Mouse (Mus musculus) small intestine, adult 2 months (tissue): ENCODE measurements around the gene Hpse2. TPM values are rescaled to one million over a fixed set of nuclear protein-coding genes. Genes with fewer than 3 reads are reported as not detected.
"Not testable (repeated sequence)": the region's sequence is repeated elsewhere in the genome, so short reads cannot be mapped to it uniquely, and the experiment has no call there.

ENCODE experiments used
- H3K27ac ChIP-seq: fragments of 200-500 bp; 2 replicates; pipeline ENCODE4 v1.5.1; 2012; ENCODE audit warnings: low read depth, low read length, control low read depth, inconsistent platforms; ENCODE audit not compliant: insufficient read depth
- H3K27me3 ChIP-seq: fragments of 200-500 bp; 2 replicates; pipeline ENCODE4 v1.6.1; 2012; ENCODE audit warnings: mild to moderate bottlenecking, moderate library complexity, low read length, inconsistent platforms; ENCODE audit not compliant: control insufficient read depth, insufficient read depth
- H3K36me3 ChIP-seq: fragments of 200-500 bp; 2 replicates; pipeline ENCODE4 v1.6.1; 2012; ENCODE audit warnings: mild to moderate bottlenecking, low read length, control low read depth, inconsistent platforms; ENCODE audit not compliant: control insufficient read depth, insufficient read depth
- H3K4me1 ChIP-seq: fragments of 200-500 bp; 2 replicates; pipeline ENCODE4 v1.6.1; 2012; ENCODE audit warnings: low read length, inconsistent platforms, mixed read lengths; ENCODE audit not compliant: control insufficient read depth, insufficient read depth, insufficient read length
- H3K4me3 ChIP-seq: fragments of 200-500 bp; 2 replicates; pipeline ENCODE4 v1.5.1; 2012; ENCODE audit warnings: low read depth, mild to moderate bottlenecking, control low read depth, inconsistent platforms, low read length, moderate library complexity
- CTCF ChIP-seq: fragments of 200-500 bp; IDR thresholded peaks from 2 replicates; pipeline ENCODE4 v1.5.1; 2012; ENCODE audit warnings: low read depth, mild to moderate bottlenecking, control low read depth, inconsistent platforms, low read length, moderate library complexity, mixed read lengths; ENCODE audit not compliant: insufficient replicate concordance, insufficient read length; ENCODE audit errors: extremely low read depth
- POLR2A ChIP-seq: fragments of 200-500 bp; IDR thresholded peaks from 2 replicates; pipeline ENCODE4 v1.6.1; 2012; ENCODE audit warnings: low read depth, mild to moderate bottlenecking, control low read depth, inconsistent platforms, low read length, moderate library complexity
- WGBS: fragments of 180-500 bp; shearing (Covaris S2); methylation state at CpG from one replicate; pipeline ENCODE4 v1.1.7; 2018; 5-methylcytosine and 5-hydroxymethylcytosine counted together
- polyA plus RNA-seq: library from polyadenylated mRNA; depleted of rRNA; stranded (reverse); fragments of >200 nt; gene quantifications from 2 replicates; pipeline ENCODE4 v1.2.3, GENCODE M21; 2012

The Hpse2 gene
- polyA plus RNA-seq, 1 experiment = 1.1 TPM

DNA sequence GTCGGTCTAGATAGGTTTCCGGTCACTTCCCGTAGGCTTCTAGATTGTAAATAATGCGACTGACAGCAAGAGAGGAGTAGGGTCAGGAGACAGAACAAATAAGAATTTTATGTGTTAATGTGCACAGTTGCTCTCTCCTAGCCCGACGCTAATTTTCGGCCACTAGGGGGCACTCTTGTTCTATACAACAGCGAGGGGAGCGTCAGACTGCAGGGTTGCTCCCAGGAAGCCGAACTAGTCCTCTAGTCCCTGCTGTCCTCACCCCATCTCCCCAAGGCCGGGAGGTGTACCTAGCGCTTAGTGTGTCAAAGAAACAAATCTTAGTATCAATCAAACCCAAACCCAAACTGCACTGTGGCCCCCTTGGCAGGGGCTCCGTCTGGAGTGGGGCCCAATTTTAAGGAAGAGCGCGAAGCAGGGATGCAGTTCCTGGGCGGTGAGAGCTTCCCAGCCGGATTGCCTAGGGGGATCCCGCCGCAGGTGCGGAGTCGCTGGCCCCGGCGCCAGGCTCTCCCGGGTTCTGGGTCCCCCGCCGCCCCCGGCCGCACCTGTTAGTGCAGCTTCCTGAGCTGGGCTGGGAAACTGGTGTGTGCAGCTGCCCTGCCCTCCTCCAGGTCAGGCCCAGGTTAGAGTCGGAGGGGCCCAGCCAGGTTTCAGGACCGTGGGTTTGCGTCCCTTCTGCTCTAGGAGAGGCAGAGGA, 593.1 kb downstream of the Hpse2 start:
- Histone ChIP-seq H3K4me3 (peak overlapping the region; percentile 7), H3K4me1 (no peaks in the 10 kb centered on the region; the same call in 1 of the 2 replicates), H3K36me3 (no peaks in the 10 kb centered on the region), H3K27ac (no peak overlapping the region), H3K27me3 (0 out of 2 replicates have a peak, but pooled peaks cover 5% of the 10 kb centered on the region)
- 3% methylated on average over 31 of the region's 31 CpGs for WGBS
- no peak for TF ChIP-seq POLR2A
- TF ChIP-seq CTCF = peak; percentile 87; the same call in 1 of the 2 replicates

DNA sequence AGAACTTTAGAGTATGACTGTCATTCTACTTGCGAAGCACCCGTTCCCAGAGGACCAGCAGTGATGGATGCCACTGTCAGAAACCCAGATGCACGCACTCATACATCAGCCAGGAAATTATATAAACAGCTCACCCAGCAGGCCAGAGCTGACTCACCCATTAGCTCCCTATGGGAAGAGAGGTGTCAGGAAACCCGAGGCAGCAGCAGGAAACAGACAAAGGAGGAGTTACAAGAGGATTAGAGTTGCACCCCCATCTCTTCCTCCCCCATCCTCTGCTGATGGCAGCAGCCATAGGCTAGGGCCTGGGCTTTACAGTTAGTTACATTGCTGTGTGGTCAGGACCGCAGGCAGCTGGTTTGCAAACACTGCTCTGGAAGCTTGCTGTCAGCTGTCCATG, 599.8 kb downstream of the Hpse2 start:
- Histone ChIP-seq H3K4me1 (no peaks in the 10 kb centered on the region), H3K27me3 (no peaks in the 10 kb centered on the region), H3K36me3 (no peaks in the 10 kb centered on the region), H3K4me3 (no peak overlapping the region), H3K27ac (no peak overlapping the region)
- TF ChIP-seq POLR2A = no peak
- no peak for TF ChIP-seq CTCF
- WGBS = 52% methylated on average over 5 of the region's 5 CpGs

- Histone ChIP-seq H3K27ac (no peak overlapping the region), H3K36me3 (no peaks in the 10 kb centered on the region), H3K4me1 (no peaks in the 10 kb centered on the region), H3K27me3 (no peaks in the 10 kb centered on the region), H3K4me3 (no peak overlapping the region)
- WGBS = 59% methylated on average over 8 of the region's 8 CpGs
- TF ChIP-seq POLR2A = no peak
- no peak for TF ChIP-seq CTCF
These were observed 602.5 kb downstream of the Hpse2 start for GRCm38 (mm10) chr19:42785562-42786220.

DNA sequence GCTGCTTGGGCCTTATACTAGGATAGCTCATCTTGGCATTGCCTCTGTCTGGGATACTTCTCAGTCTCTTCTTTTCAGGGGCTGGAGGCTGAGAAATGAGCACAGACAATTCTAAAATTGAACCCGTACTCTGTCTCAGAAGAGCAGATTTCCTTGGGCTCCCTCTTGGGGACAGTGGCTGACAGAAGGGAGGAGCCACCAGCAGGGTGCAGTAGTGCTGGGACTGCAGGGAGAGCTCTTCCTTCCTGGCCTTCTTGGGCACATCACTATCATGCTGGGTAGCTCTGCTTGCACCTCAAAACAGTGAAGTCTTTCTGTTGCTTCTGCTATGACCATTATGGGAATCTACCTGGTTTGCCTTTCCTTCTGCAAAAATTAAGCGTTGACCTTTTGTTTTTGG, 603.0 kb downstream of the Hpse2 start:
- Histone ChIP-seq H3K36me3 (no peaks in the 10 kb centered on the region), H3K27me3 (no peaks in the 10 kb centered on the region), H3K4me3 (no peak overlapping the region), H3K27ac (no peak overlapping the region), H3K4me1 (peaks cover under 1% of the 10 kb centered on the region; the same call in 1 of the 2 replicates)
- WGBS = 37% methylated on average over 2 of the region's 2 CpGs
- TF ChIP-seq POLR2A (no peak), CTCF (no peak)

GRCm38 (mm10) chr19:42780156-42780538, 608.0 kb downstream of the Hpse2 start:
- peak overlapping the region; percentile 87 for H3K4me3 ChIP-seq
- not testable (repeated sequence) for H3K4me1 ChIP-seq, H3K27me3 ChIP-seq, H3K36me3 ChIP-seq
- H3K27ac ChIP-seq = peak overlapping the region; percentile 61; the same call in 1 of the 2 replicates
- WGBS = 50% methylated on average over 7 of the region's 7 CpGs

GRCm38 (mm10) chr19:42779531-42780155, 608.5 kb downstream of the Hpse2 start, which contains the start of gene Hps1:
Hps1 (minus strand) TSS chr19:42779978.
- Histone ChIP-seq H3K36me3 (no peaks in the 10 kb centered on the region; the same call in 1 of the 2 replicates), H3K27ac (peak within 1 kb of the TSS; percentile 61), H3K4me1 (peaks cover 4% of the 10 kb centered on the region), H3K27me3 (no peaks in the 10 kb centered on the region), H3K4me3 (peak within 1 kb of the TSS; percentile 87)
- under 1% methylated on average over 43 of the region's 43 CpGs for WGBS
- no peak for TF ChIP-seq POLR2A
- peak; percentile 34; the same call in 1 of the 2 replicates for TF ChIP-seq CTCF

DNA sequence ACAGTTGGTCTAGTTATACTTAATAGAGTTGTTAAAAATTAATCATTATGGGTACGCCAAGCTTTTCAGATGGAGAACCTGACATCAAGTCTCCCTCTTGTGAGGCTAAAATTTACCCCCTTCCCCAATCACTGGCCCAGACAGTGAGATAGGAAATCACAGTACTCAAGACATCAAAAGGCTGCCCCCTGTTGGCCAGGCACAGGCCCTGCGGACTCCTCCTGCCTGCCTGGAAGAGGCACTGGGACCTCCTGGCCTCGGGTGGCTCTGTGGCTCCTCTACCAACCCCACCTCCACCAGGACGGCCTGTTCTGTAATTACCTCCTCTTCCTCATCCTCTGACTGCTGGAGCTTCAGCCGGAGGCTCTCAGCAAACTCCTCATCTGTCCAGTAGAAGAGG, 610.4 kb downstream of the Hpse2 start:
- TF ChIP-seq CTCF (peak; percentile 49; the same call in 1 of the 2 replicates), POLR2A (no peak)
- 80% methylated on average over 5 of the region's 5 CpGs for WGBS
- Histone ChIP-seq H3K4me3 (no peak overlapping the region), H3K27me3 (no peaks in the 10 kb centered on the region), H3K4me1 (peaks cover 4% of the 10 kb centered on the region), H3K27ac (no peak overlapping the region), H3K36me3 (no peaks in the 10 kb centered on the region; the same call in 1 of the 2 replicates)
